Mouse (Mus musculus) kidney, embryonic 14.5 days (tissue): ENCODE measurements around the gene Erh. TPM values are rescaled to one million over a fixed set of nuclear protein-coding genes. Genes with fewer than 3 reads are reported as not detected.

Experiments
- ATAC-seq: fragments of 200-750 bp; cut with Nextera tagmentation; 2 replicates; pipeline ENCODE4 v1.8.0; 2017; ENCODE audit warnings: moderate number of reproducible peaks, mild to moderate bottlenecking, moderate TSS enrichment, moderate library complexity; ENCODE audit not compliant: low FRiP score, low TSS enrichment
- H3K27ac ChIP-seq: fragments of 300-500 bp; sonication (generic); 2 replicates; pipeline ENCODE4 v1.5.1; 2014; ENCODE audit warnings: low read depth, mild to moderate bottlenecking, low read length, moderate library complexity, mixed read lengths
- H3K27me3 ChIP-seq: fragments of 300-500 bp; sonication (generic); 2 replicates; pipeline ENCODE4 v1.6.1; 2014; ENCODE audit warnings: mild to moderate bottlenecking, low read length; ENCODE audit not compliant: control insufficient read depth, insufficient read depth
- H3K36me3 ChIP-seq: fragments of 300-500 bp; sonication (generic); 2 replicates; pipeline ENCODE4 v1.6.1; 2014; ENCODE audit warnings: low read length, mixed read lengths; ENCODE audit not compliant: control insufficient read depth, insufficient read depth
- H3K4me1 ChIP-seq: fragments of 300-500 bp; sonication (generic); 2 replicates; pipeline ENCODE4 v1.6.1; 2014; ENCODE audit warnings: low read length, mixed read lengths; ENCODE audit not compliant: control insufficient read depth, insufficient read depth
- H3K4me2 ChIP-seq: fragments of 300-500 bp; sonication (generic); replicated peaks from 2 replicates; pipeline ENCODE4 v1.6.1; 2014; ENCODE audit warnings: low read depth, mild to moderate bottlenecking, low read length
- H3K4me3 ChIP-seq: fragments of 300-500 bp; sonication (generic); 2 replicates; pipeline ENCODE4 v1.5.1; 2014; ENCODE audit warnings: mild to moderate bottlenecking, low read length
- H3K9ac ChIP-seq: fragments of 300-500 bp; sonication (generic); 2 replicates; pipeline ENCODE4 v1.6.1; 2014; ENCODE audit warnings: low read depth, mild to moderate bottlenecking, low read length, moderate library complexity
- H3K9me3 ChIP-seq: fragments of 300-500 bp; sonication (generic); 2 replicates; pipeline ENCODE4 v1.6.1; 2016; ENCODE audit warnings: low read length; ENCODE audit not compliant: control insufficient read depth
- WGBS: fragments of 180-500 bp; shearing (Covaris S2); extraction: QIAGEN DNeasy Blood & Tissue Kit; methylation state at CpG from one replicate; pipeline ENCODE4 v1.1.7; 2014; 5-methylcytosine and 5-hydroxymethylcytosine counted together
- polyA plus RNA-seq: library from polyadenylated mRNA; unstranded; fragments of >200 nt; fragmentation: Nextera tagmentation; extraction: Ambion mirVana; gene quantifications from 2 replicates; pipeline ENCODE4 v1.2.1, GENCODE M21; 2014

Erh gene
- polyA plus RNA-seq: 265 and 337 TPM in 2 replicates

DNA sequence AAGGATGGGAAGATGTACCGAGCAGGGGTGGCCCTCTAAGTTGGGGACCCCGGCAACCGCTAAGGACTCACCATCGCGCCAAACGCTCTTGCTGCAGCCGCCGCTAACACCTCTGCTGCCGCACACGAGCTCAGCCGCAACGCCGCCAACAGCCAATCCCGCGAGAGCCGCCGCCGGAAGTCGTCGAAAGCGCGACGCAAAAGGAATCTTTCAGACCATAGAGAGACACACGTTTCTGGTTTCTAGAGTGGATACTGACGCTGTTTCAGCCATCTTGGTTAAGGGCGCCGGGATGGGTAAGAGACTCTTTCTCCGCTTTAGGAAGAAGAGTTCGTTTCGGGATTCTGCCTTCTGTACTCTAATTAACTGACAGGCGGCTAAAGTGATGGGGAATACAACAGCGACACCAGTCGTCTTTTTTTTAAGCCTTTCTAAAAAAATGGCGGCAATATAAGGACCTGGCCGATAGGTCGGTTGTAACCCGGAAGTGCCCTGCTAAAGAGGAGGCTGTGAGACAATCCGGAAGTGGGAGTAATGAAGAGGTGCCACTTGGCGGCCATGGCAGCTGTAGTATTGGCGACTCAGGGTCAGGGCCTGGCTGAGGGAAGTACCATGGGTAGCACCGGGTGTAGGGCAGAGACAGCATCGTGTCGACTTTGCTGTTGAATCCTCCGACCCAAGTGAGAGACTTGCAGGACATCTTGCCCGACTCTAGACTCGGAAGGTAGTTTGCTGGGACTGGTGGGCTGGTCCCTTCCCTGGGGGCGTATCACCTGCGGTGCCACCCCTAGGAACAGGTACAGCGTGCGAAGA is at the start of gene Erh, which contains the start of gene Slc39a9:
Gene Erh, minus strand, starts transcription at position 649 of the 813 bp plus-strand sequence.
Gene Slc39a9, plus strand, starts transcription at position 191 of the 813 bp plus-strand sequence.
- peak within 1 kb of the TSS; percentile 77 for H3K27ac ChIP-seq
- H3K9me3 ChIP-seq: no peaks in the 10 kb centered on the region
- under 1% methylated on average over 50 of the region's 50 CpGs for WGBS
- H3K36me3 ChIP-seq: peaks cover 31% of the 10 kb centered on the region
- peak within 1 kb of the TSS; percentile 68 for H3K4me3 ChIP-seq
- H3K27me3 ChIP-seq: no peaks in the 10 kb centered on the region
- H3K9ac ChIP-seq: peak within 1 kb of the TSS; percentile 93
- peak; percentile 98 for ATAC-seq
- peak within 1 kb of the TSS; percentile 75 for H3K4me2 ChIP-seq
- peaks cover 11% of the 10 kb centered on the region for H3K4me1 ChIP-seq

DNA sequence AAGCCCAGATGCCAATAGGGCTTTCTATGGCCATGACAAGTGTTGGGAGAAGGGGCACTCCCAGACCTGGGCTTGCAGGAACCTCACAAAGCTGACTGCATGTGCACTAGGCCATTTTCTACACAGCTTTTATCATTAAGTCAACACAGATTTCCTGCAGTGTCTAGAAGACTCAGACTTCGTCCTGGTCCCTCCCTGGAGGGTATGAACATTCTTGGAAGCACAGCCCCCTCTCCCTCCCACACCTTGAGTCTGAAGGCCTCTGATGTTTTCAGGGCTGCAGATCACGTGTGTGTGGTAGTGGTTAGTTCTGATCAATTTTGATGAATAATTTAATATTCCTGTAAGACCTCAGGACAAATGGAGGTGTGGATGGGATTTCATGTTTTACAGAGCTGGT is 49.6 kb upstream of the Erh start:
- 34% methylated on average over 2 of the region's 2 CpGs for WGBS
- peaks cover 18% of the 10 kb centered on the region for H3K27me3 ChIP-seq
- H3K4me1 ChIP-seq: peaks cover 13% of the 10 kb centered on the region; the same call in 1 of the 2 replicates
- no peak overlapping the region for H3K27ac ChIP-seq
- no peak overlapping the region for H3K9ac ChIP-seq
- H3K4me2 ChIP-seq: no peak overlapping the region
- H3K9me3 ChIP-seq: no peaks in the 10 kb centered on the region
- no peaks in the 10 kb centered on the region for H3K36me3 ChIP-seq
- H3K4me3 ChIP-seq: no peak overlapping the region
- no peak for ATAC-seq

DNA sequence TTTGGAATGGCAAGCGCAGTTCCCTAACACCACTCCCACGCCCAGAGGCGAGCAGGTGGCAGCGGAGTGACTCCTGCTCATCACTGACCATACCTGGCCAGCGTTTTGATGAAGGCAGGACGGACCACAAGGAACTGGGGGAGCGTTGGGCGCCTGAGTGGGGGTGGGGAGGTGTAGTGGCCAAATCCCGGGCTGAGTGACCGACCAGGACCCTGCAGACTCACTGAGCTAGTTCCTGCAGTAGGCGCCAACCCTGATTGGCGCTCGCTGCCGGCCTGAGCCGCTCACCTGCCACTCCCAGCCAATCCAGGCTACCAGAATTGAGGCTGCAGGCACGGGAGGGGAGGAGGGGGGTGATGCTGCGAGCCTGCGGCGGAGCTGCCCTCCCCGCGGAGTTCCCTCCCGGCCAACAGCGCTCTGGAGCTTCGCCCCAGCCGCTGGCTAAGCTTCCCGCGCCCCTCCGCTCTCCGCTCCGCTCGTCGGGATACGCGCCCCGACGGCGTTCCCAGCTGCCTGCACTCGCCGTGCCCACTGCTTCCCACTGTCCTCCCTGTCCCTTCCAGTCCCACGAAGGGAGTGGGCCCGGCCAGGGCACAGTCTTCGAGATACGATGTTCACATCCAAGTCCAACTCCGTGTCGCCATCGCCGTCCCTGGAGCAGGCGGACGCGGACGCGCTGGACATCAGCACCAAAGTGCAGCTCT is 48.3 kb upstream of the Erh start, which contains the start of gene Plekhd1:
Gene Plekhd1, plus strand, starts transcription at position 323 of the 704 bp plus-strand sequence.
- Histone ChIP-seq H3K27me3 (peaks cover 18% of the 10 kb centered on the region), H3K4me3 (peak within 1 kb of the TSS; percentile 34), H3K4me1 (peaks cover 13% of the 10 kb centered on the region; the same call in 1 of the 2 replicates), H3K27ac (no peak within 1 kb of the TSS), H3K36me3 (no peaks in the 10 kb centered on the region), H3K9ac (peak within 1 kb of the TSS; percentile 15; the same call in 1 of the 2 replicates), H3K4me2 (peak within 1 kb of the TSS; percentile 53), H3K9me3 (no peaks in the 10 kb centered on the region)
- ATAC-seq: peak; percentile 76
- WGBS: under 1% methylated on average over 48 of the region's 52 CpGs

DNA sequence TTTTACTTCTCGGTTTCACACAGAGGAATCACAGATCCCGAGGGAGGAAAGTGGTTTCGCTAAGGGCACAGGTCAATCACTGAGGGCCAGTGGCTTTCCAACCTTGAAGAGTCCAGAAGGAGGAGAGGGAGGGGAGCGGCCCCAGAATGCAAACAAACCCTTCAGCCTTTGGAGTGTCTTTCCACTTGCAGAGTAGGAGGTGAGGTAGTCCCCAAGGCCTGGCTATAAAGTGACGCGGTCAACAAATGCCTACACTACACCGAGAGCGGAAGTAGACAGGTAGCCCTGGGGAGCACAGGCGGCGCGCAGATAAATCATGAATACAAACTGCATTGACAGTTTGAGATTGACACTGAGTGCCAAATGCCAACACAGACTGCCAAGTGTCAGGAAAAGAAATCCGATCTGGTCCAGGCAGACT is 47.5 kb upstream of the Erh start:
- Histone ChIP-seq H3K9ac (no peak overlapping the region), H3K36me3 (no peaks in the 10 kb centered on the region), H3K27ac (no peak overlapping the region), H3K4me2 (peak overlapping the region; percentile 53), H3K9me3 (no peaks in the 10 kb centered on the region), H3K4me3 (peak overlapping the region; percentile 34), H3K4me1 (peaks cover 13% of the 10 kb centered on the region; the same call in 1 of the 2 replicates), H3K27me3 (peaks cover 18% of the 10 kb centered on the region)
- 3% methylated on average over 12 of the region's 12 CpGs for WGBS
- ATAC-seq: no peak

DNA sequence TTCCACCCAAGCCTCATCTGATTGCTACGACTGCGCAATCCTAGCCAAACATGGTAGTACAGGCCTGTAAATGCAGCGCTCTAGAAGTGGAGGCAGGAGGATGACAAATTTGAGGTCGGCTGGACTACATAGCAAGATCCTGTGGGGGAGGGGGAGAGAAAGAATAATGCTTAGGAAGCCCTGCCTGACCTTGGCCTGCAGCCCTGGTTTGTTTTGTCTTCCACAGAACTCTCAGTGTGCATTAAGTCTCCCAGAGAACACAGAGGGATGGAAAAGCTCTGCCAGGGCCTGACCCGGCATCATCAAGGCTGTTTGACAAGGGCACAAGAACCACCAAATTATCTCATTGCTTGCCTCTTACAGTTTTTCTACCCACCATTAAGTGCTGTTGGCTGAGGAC is 45.6 kb upstream of the Erh start:
- H3K36me3 ChIP-seq: no peaks in the 10 kb centered on the region
- peaks cover 18% of the 10 kb centered on the region for H3K27me3 ChIP-seq
- no peak overlapping the region for H3K4me2 ChIP-seq
- no peak overlapping the region for H3K4me3 ChIP-seq
- H3K4me1 ChIP-seq: peaks cover 13% of the 10 kb centered on the region; the same call in 1 of the 2 replicates
- WGBS: 49% methylated on average over 5 of the region's 5 CpGs
- H3K9me3 ChIP-seq: no peaks in the 10 kb centered on the region
- H3K9ac ChIP-seq: no peak overlapping the region
- no peak for ATAC-seq
- no peak overlapping the region for H3K27ac ChIP-seq

DNA sequence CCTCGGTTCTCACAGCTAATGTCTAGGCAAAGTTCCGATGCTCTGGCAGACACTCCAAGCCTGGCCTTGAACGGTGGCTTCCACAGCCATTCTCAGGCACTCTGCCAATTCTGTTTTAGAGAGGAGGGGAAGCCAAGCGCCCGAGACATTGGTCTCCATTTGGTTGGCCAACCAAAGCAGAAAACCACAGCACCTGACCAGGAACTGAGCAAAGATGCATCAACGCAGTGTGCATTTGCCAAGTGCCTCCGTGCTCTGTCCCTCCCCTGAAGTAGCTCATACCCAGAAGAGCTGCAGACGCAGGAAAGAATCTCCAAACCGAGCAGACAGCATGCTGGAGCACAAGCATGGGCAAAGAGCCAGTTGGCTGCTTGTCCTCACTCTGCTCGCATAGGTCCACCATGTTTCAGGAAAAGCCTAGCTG is 43.7 kb upstream of the Erh start:
- Histone ChIP-seq H3K27me3 (peaks cover 8% of the 10 kb centered on the region), H3K4me1 (peaks cover 12% of the 10 kb centered on the region; the same call in 1 of the 2 replicates), H3K9ac (no peak overlapping the region), H3K36me3 (no peaks in the 10 kb centered on the region), H3K4me2 (no peak overlapping the region), H3K27ac (no peak overlapping the region), H3K9me3 (no peaks in the 10 kb centered on the region), H3K4me3 (no peak overlapping the region)
- no peak for ATAC-seq
- WGBS: 78% methylated on average over 10 of the region's 10 CpGs

DNA sequence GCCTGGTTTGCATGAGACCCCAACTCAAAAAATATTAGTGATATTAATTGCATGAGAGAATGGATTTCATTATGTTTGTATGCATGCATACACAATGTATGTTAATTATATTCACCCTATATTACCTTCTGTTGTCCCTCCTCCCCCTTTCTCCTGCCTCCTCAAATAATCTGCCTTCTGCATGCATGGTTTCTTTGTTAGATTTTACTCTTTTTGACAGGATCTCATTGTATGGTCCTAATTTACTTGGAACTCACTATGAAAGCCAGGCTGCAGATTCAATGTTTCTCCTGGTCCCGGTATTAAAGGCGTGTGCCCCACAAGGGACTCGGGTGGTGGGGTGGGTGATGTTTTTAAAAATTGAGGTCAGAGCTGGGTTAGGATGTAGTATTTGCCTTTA is 40.2 kb upstream of the Erh start:
- WGBS: 94% methylated on average over 3 of the region's 3 CpGs
- H3K4me3 ChIP-seq: no peak overlapping the region
- H3K27me3 ChIP-seq: no peaks in the 10 kb centered on the region

DNA sequence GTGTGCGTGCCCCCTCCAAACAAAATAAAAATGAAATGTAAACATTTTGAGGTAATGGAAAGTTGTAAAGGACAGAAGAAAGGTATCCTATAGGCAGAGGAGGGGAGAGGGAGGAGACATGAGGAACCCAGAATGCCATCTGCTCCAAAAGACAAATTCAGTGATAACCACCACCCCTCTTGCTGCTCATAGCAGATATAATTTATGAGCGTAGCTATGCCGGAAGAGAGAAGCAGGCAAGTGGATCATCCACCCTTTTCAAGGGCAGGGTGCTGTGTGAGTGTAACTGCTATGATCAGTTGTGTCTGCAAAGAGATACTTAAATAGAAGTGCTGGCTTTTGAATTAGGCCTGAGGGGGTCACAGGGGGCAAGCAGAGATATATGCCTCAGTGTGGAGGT is 39.4 kb upstream of the Erh start:
- WGBS: 91% methylated on average over 3 of the region's 3 CpGs
- Histone ChIP-seq H3K36me3 (0 out of 2 replicates have a peak, but pooled peaks cover 3% of the 10 kb centered on the region), H3K9me3 (no peaks in the 10 kb centered on the region), H3K27me3 (no peaks in the 10 kb centered on the region), H3K27ac (no peak overlapping the region), H3K4me3 (no peak overlapping the region), H3K9ac (no peak overlapping the region), H3K4me1 (no peaks in the 10 kb centered on the region), H3K4me2 (no peak overlapping the region)
- ATAC-seq: no peak

More for the DNA sequence above, 40.2 kb upstream of the Erh start:
- H3K9me3 ChIP-seq: no peaks in the 10 kb centered on the region
- H3K27ac ChIP-seq: no peak overlapping the region
- no peak for ATAC-seq
- H3K36me3 ChIP-seq: 0 out of 2 replicates have a peak, but pooled peaks cover 2% of the 10 kb centered on the region
- H3K4me2 ChIP-seq: no peak overlapping the region
- no peaks in the 10 kb centered on the region for H3K4me1 ChIP-seq
- no peak overlapping the region for H3K9ac ChIP-seq
